30 mouse cellular contexts compared by ENCODE assay signal in genomic region chrX:130876120-130876519, GRCm38 (mm10).
"Had no signal": no experiment of that assay in that cellular context is flagged by ENCODE, and none has a peak within 500 bp of the region (broad histone marks: within the 10 kb centered on the region; RNA-seq: fewer than 3 reads in every experiment).

No protein-coding gene starts in this region.

- H3K9ac ChIP-seq: limb, embryonic 12.5 days; limb, embryonic 13.5 days; limb, embryonic 15.5 days; liver, embryonic 12.5 days; liver, embryonic 13.5 days; liver, embryonic 14.5 days; liver, embryonic 15.5 days; liver, postnatal 0 days; lung, embryonic 14.5 days; lung, embryonic 15.5 days; midbrain, embryonic 12.5 days; midbrain, embryonic 13.5 days; midbrain, embryonic 15.5 days; neural tube, embryonic 12.5 days had no signal

- H3K27ac ChIP-seq: limb, embryonic 10.5 days; limb, embryonic 12.5 days; limb, embryonic 13.5 days; limb, embryonic 15.5 days; liver, embryonic 12.5 days; liver, embryonic 13.5 days; liver, embryonic 14.5 days; liver, embryonic 15.5 days; lung, embryonic 15.5 days; macrophage; midbrain, embryonic 10.5 days; midbrain, embryonic 12.5 days; midbrain, embryonic 13.5 days; midbrain, embryonic 15.5 days; neural tube, embryonic 12.5 days had no signal

- H3K4me1 ChIP-seq: limb, embryonic 10.5 days; limb, embryonic 12.5 days; limb, embryonic 15.5 days; liver, embryonic 12.5 days; liver, embryonic 13.5 days; liver, embryonic 15.5 days; lung, embryonic 15.5 days; megakaryocyte, embryonic 14.5 days; midbrain, embryonic 10.5 days; midbrain, embryonic 12.5 days; midbrain, embryonic 13.5 days; midbrain, embryonic 15.5 days; neural tube, embryonic 12.5 days had no signal

- H3K36me3 ChIP-seq: limb, embryonic 10.5 days; limb, embryonic 12.5 days; limb, embryonic 13.5 days; limb, embryonic 15.5 days; liver, embryonic 12.5 days; liver, embryonic 13.5 days; liver, embryonic 15.5 days; lung, embryonic 15.5 days; midbrain, embryonic 10.5 days; midbrain, embryonic 12.5 days; midbrain, embryonic 13.5 days; midbrain, embryonic 15.5 days; neural tube, embryonic 12.5 days had no signal

- H3K27me3 ChIP-seq: limb, embryonic 12.5 days; limb, embryonic 13.5 days; limb, embryonic 15.5 days; liver, embryonic 12.5 days; liver, embryonic 13.5 days; liver, embryonic 15.5 days; lung, embryonic 15.5 days; megakaryocyte, embryonic 14.5 days; midbrain, embryonic 12.5 days; midbrain, embryonic 13.5 days; midbrain, embryonic 15.5 days; neural tube, embryonic 12.5 days had no signal

- H3K9me3 ChIP-seq: limb, embryonic 10.5 days; limb, embryonic 12.5 days; limb, embryonic 13.5 days; limb, embryonic 15.5 days; liver, embryonic 12.5 days; liver, embryonic 13.5 days; liver, embryonic 15.5 days; lung, embryonic 15.5 days; megakaryocyte, embryonic 14.5 days; midbrain, embryonic 10.5 days; midbrain, embryonic 12.5 days; midbrain, embryonic 13.5 days; midbrain, embryonic 15.5 days; neural tube, embryonic 12.5 days had no signal

- H3K4me3 ChIP-seq: limb, embryonic 10.5 days; limb, embryonic 12.5 days; limb, embryonic 13.5 days; limb, embryonic 15.5 days; liver, embryonic 12.5 days; liver, embryonic 13.5 days; liver, embryonic 15.5 days; lung, embryonic 15.5 days; megakaryocyte, embryonic 14.5 days; midbrain, embryonic 10.5 days; midbrain, embryonic 12.5 days; midbrain, embryonic 13.5 days; midbrain, embryonic 15.5 days; myocyte; neural tube, embryonic 12.5 days had no signal

- DNase-seq: left cerebral cortex, postnatal 4 days; liver; liver, embryonic 13.5 days; liver, postnatal 0 days; lung, adult 18-20 months; lung, adult 2 months; lung, embryonic 14.5 days; lung, postnatal 10 days; lung, postnatal 14 days; lung, postnatal 36 days; lung, postnatal 4 days; midbrain, embryonic 14.5 days had no signal

- ATAC-seq: liver, embryonic 12.5 days; liver, postnatal 0 days; lung, postnatal 0 days; midbrain, embryonic 13.5 days; midbrain, embryonic 15.5 days; midbrain, embryonic 16.5 days had no signal
